Mouse (Mus musculus) heart, embryonic 14.5 days (tissue): ENCODE results near the gene Vmn2r90. TPM values are rescaled to one million over a fixed set of nuclear protein-coding genes. Genes with fewer than 3 reads are reported as not detected.
"Not testable (repeated sequence)": the region's sequence is repeated elsewhere in the genome, so short reads cannot be mapped to it uniquely, and the experiment has no call there.

Experiments used
- ATAC-seq: fragments of 200-750 bp; cut with Nextera tagmentation; 2 replicates; pipeline ENCODE4 v1.8.0; 2017; ENCODE audit warnings: low read depth, moderate TSS enrichment; ENCODE audit not compliant: insufficient number of reproducible peaks, insufficient read depth, low FRiP score
- H3K27ac ChIP-seq, 2 experiments: fragments of 200-500 bp in 1 of 2; fragments of 300-500 bp in 1 of 2; sonication (generic) in 1 of 2; replicated peaks in 1 of 2; 2 replicates each; pipeline ENCODE4 v1.5.1; 2012 to 2014; ENCODE audit warnings: low read depth in 2 of 2, low read length in 2 of 2, control low read depth in 1 of 2, mild to moderate bottlenecking in 1 of 2, mixed read lengths in 1 of 2; ENCODE audit not compliant: control insufficient read depth in 1 of 2, insufficient read depth in 1 of 2
- H3K27me3 ChIP-seq: fragments of 300-500 bp; sonication (generic); 2 replicates; pipeline ENCODE4 v1.6.1; 2014; ENCODE audit warnings: mild to moderate bottlenecking, low read length, control low read depth; ENCODE audit not compliant: control insufficient read depth, insufficient read depth
- H3K36me3 ChIP-seq: fragments of 300-500 bp; sonication (generic); 2 replicates; pipeline ENCODE4 v1.6.1; 2014; ENCODE audit warnings: mild to moderate bottlenecking, control low read depth, low read length, mixed read lengths; ENCODE audit not compliant: control insufficient read depth, insufficient read depth
- H3K4me1 ChIP-seq, 2 experiments: fragments of 200-500 bp in 1 of 2; fragments of 300-500 bp in 1 of 2; sonication (generic) in 1 of 2; 2 replicates each; pipeline ENCODE4 v1.6.1; 2012 to 2014; ENCODE audit warnings: low read length in 2 of 2, control low read depth in 1 of 2, mixed read lengths in 1 of 2; ENCODE audit not compliant: control insufficient read depth in 2 of 2, insufficient read depth in 2 of 2
- H3K4me2 ChIP-seq: fragments of 300-500 bp; sonication (generic); 2 replicates; pipeline ENCODE4 v1.6.1; 2014; ENCODE audit warnings: mild to moderate bottlenecking, low read length
- H3K4me3 ChIP-seq, 2 experiments: fragments of 200-500 bp in 1 of 2; fragments of 300-500 bp in 1 of 2; sonication (generic) in 1 of 2; 2 replicates each; pipeline ENCODE4 v1.5.1; 2012 to 2014; ENCODE audit warnings: low read length in 2 of 2, mild to moderate bottlenecking in 2 of 2, control low read depth in 1 of 2, low read depth in 1 of 2, moderate library complexity in 1 of 2; ENCODE audit not compliant: control insufficient read depth in 1 of 2, insufficient read depth in 1 of 2
- H3K9ac ChIP-seq: fragments of 300-500 bp; sonication (generic); 2 replicates; pipeline ENCODE4 v1.6.1; 2014; ENCODE audit warnings: mild to moderate bottlenecking, low read length
- H3K9me3 ChIP-seq: fragments of 300-500 bp; sonication (generic); 2 replicates; pipeline ENCODE4 v1.6.1; 2016; ENCODE audit warnings: low read length, control low read depth; ENCODE audit not compliant: control insufficient read depth
- WGBS: fragments of 180-500 bp; shearing (Covaris S2); extraction: QIAGEN DNeasy Blood & Tissue Kit; methylation state at CpG from one replicate; pipeline ENCODE4 v1.1.7; 2014; 5-methylcytosine and 5-hydroxymethylcytosine counted together
- polyA plus RNA-seq: library from polyadenylated mRNA; unstranded; fragments of >200 nt; fragmentation: Nextera tagmentation; extraction: Ambion mirVana; gene quantifications from 2 replicates; pipeline ENCODE4 v1.2.1, GENCODE M21; 2014

Vmn2r90 gene
- polyA plus RNA-seq, result not detected in 2 replicates

- no peaks in the 10 kb centered on the region for H3K9me3 ChIP-seq
- WGBS, result 62% methylated on average over 1 of the region's 1 CpGs
- no peak within 1 kb of the TSS for H3K27ac ChIP-seq
- no peaks in the 10 kb centered on the region for H3K27me3 ChIP-seq
- ATAC-seq, result no peak
- H3K4me2 ChIP-seq, result no peak within 1 kb of the TSS
- H3K9ac ChIP-seq, result no peak within 1 kb of the TSS
- no peaks in the 10 kb centered on the region for H3K36me3 ChIP-seq
- no peaks in the 10 kb centered on the region for H3K4me1 ChIP-seq
- no peak within 1 kb of the TSS for H3K4me3 ChIP-seq
Observed at GRCm38 (mm10) chr17:17703447-17703846, at the start of gene Vmn2r90. Gene Vmn2r90, plus strand, starts transcription at chr17:17703747.

GRCm38 (mm10) chr17:17654997-17655828, 48.3 kb upstream of the Vmn2r90 start:
- 9% methylated on average over 10 of the region's 10 CpGs for WGBS
- Histone ChIP-seq H3K36me3 (no peaks in the 10 kb centered on the region), H3K4me1 (no peaks in the 10 kb centered on the region; a peak in 1 of 4 replicates), H3K27me3 (no peaks in the 10 kb centered on the region), H3K27ac (no peak overlapping the region), H3K4me3 (peak overlapping the region; percentile 0 to 4; a peak in 1 of 4 replicates), H3K4me2 (peak overlapping the region; percentile 41), H3K9ac (no peak overlapping the region), H3K9me3 (no peaks in the 10 kb centered on the region)
- no peak for ATAC-seq

- Histone ChIP-seq H3K27ac (no peak overlapping the region), H3K4me3 (no peak overlapping the region), H3K9me3 (no peaks in the 10 kb centered on the region), H3K4me1 (no peaks in the 10 kb centered on the region; a peak in 1 of 4 replicates), H3K36me3 (no peaks in the 10 kb centered on the region), H3K9ac (no peak overlapping the region), H3K27me3 (no peaks in the 10 kb centered on the region), H3K4me2 (peak overlapping the region; percentile 41; the same call in 1 of the 2 replicates)
- ATAC-seq, result no peak
- WGBS, result 30% methylated on average over 2 of the region's 2 CpGs
Observed at GRCm38 (mm10) chr17:17655829-17656176, 47.7 kb upstream of the Vmn2r90 start.

- ATAC-seq, result no peak
- H3K4me1 ChIP-seq, result no peaks in the 10 kb centered on the region
- H3K36me3 ChIP-seq, result no peaks in the 10 kb centered on the region
- H3K4me3 ChIP-seq, result no peak overlapping the region
- 86% methylated on average over 1 of the region's 1 CpGs for WGBS
- H3K9me3 ChIP-seq, result no peaks in the 10 kb centered on the region
- H3K9ac ChIP-seq, result no peak overlapping the region
- H3K4me2 ChIP-seq, result no peak overlapping the region
- H3K27me3 ChIP-seq, result no peaks in the 10 kb centered on the region
- no peak overlapping the region for H3K27ac ChIP-seq
Observed at GRCm38 (mm10) chr17:17678781-17679180, 24.8 kb upstream of the Vmn2r90 start.

GRCm38 (mm10) chr17:17690659-17691058, 12.9 kb upstream of the Vmn2r90 start:
- H3K9me3 ChIP-seq, result no peaks in the 10 kb centered on the region
- H3K27me3 ChIP-seq, result no peaks in the 10 kb centered on the region
- H3K4me1 ChIP-seq, result no peaks in the 10 kb centered on the region
- H3K4me3 ChIP-seq, result no peak overlapping the region
- no peak overlapping the region for H3K4me2 ChIP-seq
- no peak for ATAC-seq
- WGBS, result 43% methylated on average over 2 of the region's 2 CpGs
- no peak overlapping the region for H3K9ac ChIP-seq
- no peak overlapping the region for H3K27ac ChIP-seq
- H3K36me3 ChIP-seq, result no peaks in the 10 kb centered on the region

- not testable (repeated sequence) for H3K9ac ChIP-seq, H3K36me3 ChIP-seq, H3K4me3 ChIP-seq, H3K27me3 ChIP-seq, ATAC-seq, H3K4me2 ChIP-seq, H3K4me1 ChIP-seq, H3K9me3 ChIP-seq, H3K27ac ChIP-seq
- 71% methylated on average over 4 of the region's 4 CpGs for WGBS
Observed at GRCm38 (mm10) chr17:17732396-17732795, 28.8 kb downstream of the Vmn2r90 start.

- Histone ChIP-seq H3K9ac (no peak overlapping the region), H3K36me3 (no peaks in the 10 kb centered on the region), H3K27me3 (no peaks in the 10 kb centered on the region), H3K4me1 (no peaks in the 10 kb centered on the region), H3K4me3 (no peak overlapping the region), H3K27ac (no peak overlapping the region), H3K9me3 (no peaks in the 10 kb centered on the region), H3K4me2 (no peak overlapping the region)
- no peak for ATAC-seq
- 62% methylated on average over 1 of the region's 1 CpGs for WGBS
Observed at GRCm38 (mm10) chr17:17738635-17739034, 35.1 kb downstream of the Vmn2r90 start.

- ATAC-seq, H3K9me3 ChIP-seq, H3K36me3 ChIP-seq, H3K4me1 ChIP-seq, H3K4me3 ChIP-seq, H3K4me2 ChIP-seq, H3K27ac ChIP-seq, H3K27me3 ChIP-seq, H3K9ac ChIP-seq: not testable (repeated sequence)
- WGBS, result 84% methylated on average over 7 of the region's 7 CpGs
Observed at GRCm38 (mm10) chr17:17739300-17739699, 35.8 kb downstream of the Vmn2r90 start.
